Mouse (Mus musculus): Measurements from ENCODE around the gene Rheb. TPM values are rescaled to one million over a fixed set of nuclear protein-coding genes. Genes with fewer than 3 reads are reported as not detected.
"Not testable (repeated sequence)": the region's sequence is repeated elsewhere in the genome, so short reads cannot be mapped to it uniquely, and the experiment has no call there.

Gene Rheb
- polyA plus RNA-seq, 1 experiment from 2014 or later = 156 TPM

GRCm38 (mm10) chr5:24776681-24777080, 65.7 kb downstream of the Rheb start:
- Histone ChIP-seq H3K27me3 (ENCODE audit: insufficient read depth, poor library complexity, severe bottlenecking) (peaks cover 23% of the 10 kb centered on the region), H3K4me3 (no peak overlapping the region), H3K36me3 (no peaks in the 10 kb centered on the region), H3K9me3 (peaks cover 9% of the 10 kb centered on the region; the same call in 1 of the 2 replicates), H3K4me1 (replicated peaks) (peaks cover 17% of the 10 kb centered on the region), H3K27ac (no peak overlapping the region)
- no peak for DNase-seq (ENCODE audit: low spot score)
- 68% methylated on average over 4 of the region's 4 CpGs for WGBS

- not testable (repeated sequence) for H3K4me3 ChIP-seq; DNase-seq (ENCODE audit: low spot score); H3K36me3 ChIP-seq; H3K9me3 ChIP-seq; H3K27ac ChIP-seq
- Histone ChIP-seq H3K27me3 (ENCODE audit: insufficient read depth, poor library complexity, severe bottlenecking) (peaks cover 17% of the 10 kb centered on the region), H3K4me1 (replicated peaks) (peaks cover 13% of the 10 kb centered on the region)
- 95% methylated on average over 16 of the region's 16 CpGs for WGBS
These were observed 67.9 kb downstream of the Rheb start for GRCm38 (mm10) chr5:24774549-24774948.

- Histone ChIP-seq H3K4me3 (no peak within 1 kb of the TSS), H3K27ac (no peak within 1 kb of the TSS), H3K27me3 (ENCODE audit: insufficient read depth, poor library complexity, severe bottlenecking) (peaks cover 8% of the 10 kb centered on the region), H3K4me1 (replicated peaks) (peaks cover 28% of the 10 kb centered on the region), H3K36me3 (no peaks in the 10 kb centered on the region), H3K9me3 (no peaks in the 10 kb centered on the region)
- WGBS = 32% methylated on average over 18 of the region's 18 CpGs
- no peak for DNase-seq (ENCODE audit: low spot score)
These were observed 84.6 kb downstream of the Rheb start, which contains the start of gene Crygn for GRCm38 (mm10) chr5:24757816-24758215. Gene Crygn (minus strand): TSS chr5:24758008.

- Histone ChIP-seq H3K27ac (no peak overlapping the region), H3K27me3 (ENCODE audit: insufficient read depth, poor library complexity, severe bottlenecking) (peaks cover 8% of the 10 kb centered on the region), H3K9me3 (no peaks in the 10 kb centered on the region), H3K36me3 (no peaks in the 10 kb centered on the region), H3K4me3 (no peak overlapping the region), H3K4me1 (replicated peaks) (peaks cover 36% of the 10 kb centered on the region)
- WGBS = 45% methylated on average over 3 of the region's 3 CpGs
- no peak for DNase-seq (ENCODE audit: low spot score)
These were observed 85.5 kb downstream of the Rheb start for GRCm38 (mm10) chr5:24756931-24757330.

Other genes starting within 250 kb of the Rheb start
- gene Smarcd3, start 218.2 kb downstream of the Rheb start, polyA plus RNA-seq (2016; fragmentation: Nextera tagmentation; extraction: Ambion mirVana) = 22.8 and 35.7 TPM in 2 replicates
- gene Nub1, start 157.1 kb downstream of the Rheb start, polyA plus RNA-seq (2016; fragmentation: Nextera tagmentation; extraction: Ambion mirVana) = 27.3 and 28.8 TPM in 2 replicates
- gene Wdr86, start 111.9 kb downstream of the Rheb start, polyA plus RNA-seq (2016; fragmentation: Nextera tagmentation; extraction: Ambion mirVana) = 20.9 and 25.2 TPM in 2 replicates
- 0.42 and 0.44 TPM in 2 replicates for gene Crygn, start 84.6 kb downstream of the Rheb start, polyA plus RNA-seq (2016; fragmentation: Nextera tagmentation; extraction: Ambion mirVana)